Mouse (Mus musculus) limb, embryonic 15.5 days (tissue): ENCODE data around the gene Scd4. TPM values are rescaled to one million over a fixed set of nuclear protein-coding genes. Genes with fewer than 3 reads are reported as not detected.
A peak's percentile ranks its signal among the peaks of the same experiment; 100 is the strongest.
"Not testable (repeated sequence)": the region's sequence is repeated elsewhere in the genome, so short reads cannot be mapped to it uniquely, and the experiment has no call there.

Source experiments
- ATAC-seq: fragments of 200-750 bp; cut with Nextera tagmentation; 2 replicates; pipeline ENCODE4 v1.8.0; 2017; ENCODE audit warnings: low read depth, moderate TSS enrichment; ENCODE audit not compliant: insufficient number of reproducible peaks, low FRiP score, low TSS enrichment
- H3K27ac ChIP-seq: fragments of 300-500 bp; sonication (generic); 2 replicates; pipeline ENCODE4 v1.5.1; 2015; ENCODE audit warnings: moderate library complexity, mild to moderate bottlenecking, inconsistent platforms
- H3K27me3 ChIP-seq: fragments of 300-500 bp; sonication (generic); 2 replicates; pipeline ENCODE4 v1.6.1; 2015; ENCODE audit warnings: inconsistent platforms
- H3K36me3 ChIP-seq: fragments of 300-500 bp; sonication (generic); 2 replicates; pipeline ENCODE4 v1.6.1; 2015; ENCODE audit warnings: inconsistent platforms
- H3K4me1 ChIP-seq: fragments of 300-500 bp; sonication (generic); 2 replicates; pipeline ENCODE4 v1.6.1; 2015; ENCODE audit warnings: inconsistent platforms
- H3K4me2 ChIP-seq: fragments of 300-500 bp; sonication (generic); 2 replicates; pipeline ENCODE4 v1.6.1; 2015; ENCODE audit warnings: mild to moderate bottlenecking, inconsistent platforms
- H3K4me3 ChIP-seq: fragments of 300-500 bp; sonication (generic); 2 replicates; pipeline ENCODE4 v1.5.1; 2015; ENCODE audit warnings: mild to moderate bottlenecking, inconsistent platforms
- H3K9ac ChIP-seq: fragments of 300-500 bp; sonication (generic); 2 replicates; pipeline ENCODE4 v1.6.1; 2015; ENCODE audit warnings: inconsistent platforms
- H3K9me3 ChIP-seq: fragments of 300-500 bp; sonication (generic); 2 replicates; pipeline ENCODE4 v1.6.1; 2016; ENCODE audit warnings: inconsistent platforms
- WGBS: fragments of 180-500 bp; shearing (Covaris S2); methylation state at CpG from one replicate; pipeline ENCODE4 v1.1.7; 2015; 5-methylcytosine and 5-hydroxymethylcytosine counted together
- polyA plus RNA-seq: library from polyadenylated mRNA; unstranded; fragments of >200 nt; fragmentation: Nextera tagmentation; extraction: Ambion mirVana; gene quantifications from 2 replicates; pipeline ENCODE4 v1.2.1, GENCODE M21; 2015

Scd4 gene
- polyA plus RNA-seq, 1 experiment from 2014 or later = 0.41 TPM

- H3K4me3 ChIP-seq = no peak overlapping the region
- no peak overlapping the region for H3K4me2 ChIP-seq
- H3K4me1 ChIP-seq = no peaks in the 10 kb centered on the region
- H3K9me3 ChIP-seq = no peaks in the 10 kb centered on the region
- no peaks in the 10 kb centered on the region for H3K36me3 ChIP-seq
- H3K27ac ChIP-seq = no peak overlapping the region
- no peaks in the 10 kb centered on the region for H3K27me3 ChIP-seq
- H3K9ac ChIP-seq = no peak overlapping the region
- no peak for ATAC-seq
- 92% methylated on average over 4 of the region's 4 CpGs for WGBS
Observed at GRCm38 (mm10) chr19:44365733-44366132, 32.8 kb downstream of the Scd4 start.

GRCm38 (mm10) chr19:44367076-44367475, 34.2 kb downstream of the Scd4 start:
- 74% methylated on average over 10 of the region's 10 CpGs for WGBS

DNA sequence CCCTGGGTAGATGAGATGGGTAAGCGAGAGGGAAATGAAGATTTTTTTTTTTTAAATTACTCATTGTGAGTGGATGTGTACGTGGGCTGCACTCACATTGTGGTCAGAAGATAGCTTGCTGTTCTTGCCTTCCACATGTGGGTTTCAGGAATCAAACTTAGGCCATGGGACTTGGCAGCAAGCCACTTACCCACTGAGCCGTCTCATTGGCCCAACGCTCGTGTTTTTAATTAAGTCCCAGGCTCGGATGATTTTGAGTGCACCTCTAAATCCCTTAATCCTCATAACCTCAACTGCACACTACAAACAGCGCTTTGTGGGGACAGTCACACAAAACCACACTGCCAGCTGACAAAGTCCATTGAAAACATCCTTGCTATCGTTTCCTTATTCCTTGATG, 36.5 kb downstream of the Scd4 start:
- Histone ChIP-seq H3K9me3 (no peaks in the 10 kb centered on the region), H3K27me3 (no peaks in the 10 kb centered on the region), H3K9ac (no peak overlapping the region), H3K4me1 (no peaks in the 10 kb centered on the region), H3K27ac (no peak overlapping the region), H3K4me2 (no peak overlapping the region), H3K36me3 (no peaks in the 10 kb centered on the region), H3K4me3 (no peak overlapping the region)
- WGBS = 33% methylated on average over 8 of the region's 8 CpGs
- no peak for ATAC-seq

More at GRCm38 (mm10) chr19:44367076-44367475, 34.2 kb downstream of the Scd4 start:
- H3K9ac ChIP-seq, H3K9me3 ChIP-seq, ATAC-seq, H3K27me3 ChIP-seq, H3K4me3 ChIP-seq, H3K36me3 ChIP-seq, H3K4me2 ChIP-seq, H3K4me1 ChIP-seq, H3K27ac ChIP-seq: not testable (repeated sequence)

DNA sequence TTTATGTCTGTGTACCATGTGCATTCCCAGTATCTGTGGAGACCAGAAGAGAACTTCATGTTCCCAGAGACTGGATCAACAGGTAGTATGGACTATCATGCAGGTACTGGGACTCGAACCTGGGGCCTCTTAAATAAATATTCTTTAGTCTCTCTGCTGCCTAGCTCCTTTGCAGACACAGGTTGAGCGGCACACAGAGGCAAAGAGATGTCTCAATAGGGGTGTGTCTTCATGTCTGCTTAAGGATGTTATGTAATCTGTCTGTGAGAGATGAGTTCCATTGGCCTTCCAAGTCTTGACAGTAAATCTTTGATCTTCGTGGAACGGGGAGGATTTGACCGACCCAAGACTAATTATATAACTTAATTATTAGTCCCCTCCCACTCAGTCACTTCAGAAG, 37.3 kb downstream of the Scd4 start:
- Histone ChIP-seq H3K27ac (no peak overlapping the region), H3K9ac (no peak overlapping the region), H3K4me3 (no peak overlapping the region), H3K27me3 (no peaks in the 10 kb centered on the region), H3K4me2 (no peak overlapping the region), H3K36me3 (no peaks in the 10 kb centered on the region), H3K9me3 (no peaks in the 10 kb centered on the region), H3K4me1 (no peaks in the 10 kb centered on the region)
- 65% methylated on average over 5 of the region's 5 CpGs for WGBS
- no peak for ATAC-seq

- Histone ChIP-seq H3K27ac (no peak overlapping the region), H3K4me2 (no peak overlapping the region), H3K9me3 (no peaks in the 10 kb centered on the region), H3K36me3 (no peaks in the 10 kb centered on the region), H3K4me1 (no peaks in the 10 kb centered on the region), H3K9ac (no peak overlapping the region), H3K4me3 (no peak overlapping the region), H3K27me3 (no peaks in the 10 kb centered on the region)
- 20% methylated on average over 6 of the region's 6 CpGs for WGBS
- no peak for ATAC-seq
Observed at GRCm38 (mm10) chr19:44372969-44373368, 40.1 kb downstream of the Scd4 start.

GRCm38 (mm10) chr19:44376511-44376951, 43.6 kb downstream of the Scd4 start:
- no peaks in the 10 kb centered on the region for H3K9me3 ChIP-seq
- 40% methylated on average over 3 of the region's 3 CpGs for WGBS
- no peaks in the 10 kb centered on the region for H3K4me1 ChIP-seq
- no peak for ATAC-seq
- no peak overlapping the region for H3K4me2 ChIP-seq
- H3K9ac ChIP-seq = no peak overlapping the region
- H3K27ac ChIP-seq = no peak overlapping the region
- no peaks in the 10 kb centered on the region for H3K27me3 ChIP-seq
- H3K36me3 ChIP-seq = no peaks in the 10 kb centered on the region
- no peak overlapping the region for H3K4me3 ChIP-seq

DNA sequence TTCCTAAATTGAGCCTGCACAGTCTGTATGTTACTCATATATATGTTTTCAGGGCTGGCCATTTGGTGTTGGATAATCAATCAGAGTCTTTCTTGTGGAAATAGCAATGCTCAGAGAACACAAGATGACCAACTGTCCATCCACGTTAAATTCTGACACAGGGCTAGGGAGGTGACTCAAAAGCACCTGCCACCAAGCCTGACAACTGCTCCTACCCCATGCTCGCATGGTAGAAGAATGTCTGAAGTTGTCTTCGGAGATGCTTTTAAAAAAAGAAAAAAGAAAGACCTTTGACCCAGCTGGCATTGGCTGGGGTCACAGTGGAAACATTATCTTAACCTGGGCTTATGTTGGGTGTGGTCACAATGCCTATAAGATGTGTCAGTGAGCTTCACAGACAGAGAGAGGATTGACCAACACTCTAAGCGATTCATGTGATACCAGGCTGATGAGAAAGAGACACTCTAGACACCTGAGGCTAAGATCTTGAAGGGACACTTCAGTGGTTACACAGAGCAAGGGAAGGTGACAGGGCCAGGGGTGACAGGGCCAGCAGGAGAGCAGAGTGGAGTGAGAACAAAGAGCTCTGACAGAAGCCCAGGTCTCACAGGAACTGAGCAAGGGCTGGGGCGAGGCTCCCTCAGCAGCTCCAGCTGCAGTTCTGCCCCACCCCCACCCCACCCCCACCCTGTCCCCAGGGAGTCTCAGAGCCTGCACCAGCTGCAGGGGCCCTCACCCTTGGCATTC, 44.9 kb downstream of the Scd4 start:
- H3K27me3 ChIP-seq = no peaks in the 10 kb centered on the region
- no peak overlapping the region for H3K4me2 ChIP-seq

GRCm38 (mm10) chr19:44379090-44379489, 46.2 kb downstream of the Scd4 start:
- H3K4me1 ChIP-seq = no peaks in the 10 kb centered on the region
- no peak overlapping the region for H3K4me2 ChIP-seq
- H3K9me3 ChIP-seq = no peaks in the 10 kb centered on the region
- no peak for ATAC-seq
- H3K27me3 ChIP-seq = no peaks in the 10 kb centered on the region
- no peak overlapping the region for H3K9ac ChIP-seq
- no peak overlapping the region for H3K4me3 ChIP-seq
- H3K27ac ChIP-seq = no peak overlapping the region
- H3K36me3 ChIP-seq = no peaks in the 10 kb centered on the region

More for the DNA sequence above, 44.9 kb downstream of the Scd4 start:
- H3K4me1 ChIP-seq = no peaks in the 10 kb centered on the region
- no peaks in the 10 kb centered on the region for H3K9me3 ChIP-seq
- no peak overlapping the region for H3K27ac ChIP-seq
- WGBS = 46% methylated on average over 5 of the region's 5 CpGs
- no peak overlapping the region for H3K4me3 ChIP-seq
- no peaks in the 10 kb centered on the region for H3K36me3 ChIP-seq
- 0 out of 2 replicates have a peak, but pooled peaks have one; percentile 30 for ATAC-seq
- no peak overlapping the region for H3K9ac ChIP-seq

- Histone ChIP-seq H3K9me3 (no peaks in the 10 kb centered on the region), H3K4me2 (no peak overlapping the region), H3K36me3 (no peaks in the 10 kb centered on the region), H3K4me1 (no peaks in the 10 kb centered on the region), H3K27ac (no peak overlapping the region), H3K4me3 (no peak overlapping the region), H3K9ac (no peak overlapping the region), H3K27me3 (no peaks in the 10 kb centered on the region)
- no peak for ATAC-seq
- WGBS = 87% methylated on average over 4 of the region's 4 CpGs
Observed at GRCm38 (mm10) chr19:44380065-44380464, 47.2 kb downstream of the Scd4 start.

DNA sequence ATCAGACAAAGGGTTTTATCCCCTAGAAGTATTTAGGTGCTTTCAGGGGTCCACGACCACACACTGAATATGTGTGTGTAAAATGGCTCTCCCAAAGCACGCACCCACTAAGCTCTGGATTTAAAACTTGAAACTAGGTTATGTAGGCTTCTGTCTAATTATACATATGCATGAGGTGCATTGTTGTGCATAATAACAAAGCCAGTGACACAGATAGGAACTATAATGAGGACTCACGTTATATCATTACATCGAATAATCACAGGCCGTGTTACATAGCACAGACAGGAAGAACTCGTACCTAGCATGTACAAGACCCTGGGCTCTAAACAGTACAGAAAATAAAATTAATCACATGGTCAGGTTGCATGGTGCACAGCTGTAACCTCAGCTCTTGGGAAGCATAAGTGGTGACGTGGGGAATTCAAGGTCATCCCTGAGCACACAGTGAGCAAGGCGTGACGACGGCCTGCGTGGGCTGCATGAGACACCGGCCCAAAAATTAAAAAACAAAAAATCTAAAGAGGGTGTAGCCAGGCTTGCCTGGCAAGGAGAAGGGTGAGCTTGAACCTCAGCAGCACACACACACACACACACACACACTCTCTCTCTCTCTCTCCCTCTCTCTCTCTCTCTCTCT, 49.9 kb downstream of the Scd4 start:
- Histone ChIP-seq H3K27ac (no peak overlapping the region), H3K36me3 (no peaks in the 10 kb centered on the region), H3K4me2 (no peak overlapping the region), H3K4me1 (peaks cover 6% of the 10 kb centered on the region; the same call in 1 of the 2 replicates), H3K9ac (no peak overlapping the region), H3K4me3 (no peak overlapping the region), H3K27me3 (no peaks in the 10 kb centered on the region), H3K9me3 (no peaks in the 10 kb centered on the region)
- 82% methylated on average over 12 of the region's 12 CpGs for WGBS
- ATAC-seq = no peak

DNA sequence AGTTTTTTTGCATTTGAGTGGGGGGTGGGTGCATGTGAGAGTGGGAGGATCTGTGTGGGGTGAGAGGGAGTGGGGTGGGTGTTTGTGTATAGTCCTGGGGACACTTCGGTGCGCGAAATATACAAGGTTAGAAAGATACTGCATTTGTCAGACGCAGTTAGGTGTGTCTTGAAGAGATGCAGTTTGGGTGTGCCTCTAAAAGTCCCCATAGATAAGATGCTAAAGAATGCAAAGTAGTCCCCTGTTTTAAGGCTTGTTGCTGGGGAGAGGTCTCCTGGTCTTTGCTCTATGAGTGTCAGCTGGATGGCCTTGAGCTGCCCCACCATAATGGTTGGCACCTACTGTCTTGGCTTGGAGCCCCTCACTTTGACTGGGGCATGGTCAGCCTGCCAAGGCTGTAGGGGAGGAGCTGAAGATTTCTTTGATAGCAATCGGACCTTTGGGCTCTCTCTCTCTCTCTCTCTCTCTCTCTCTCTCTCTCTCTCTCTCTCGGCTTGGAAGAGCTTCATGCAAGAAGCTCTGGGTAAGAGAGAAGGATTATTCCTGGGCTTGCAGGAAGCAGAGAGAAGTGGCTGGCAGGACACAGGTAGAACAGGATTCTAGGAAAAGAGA, 53.1 kb downstream of the Scd4 start:
- Histone ChIP-seq H3K9me3 (no peaks in the 10 kb centered on the region), H3K27me3 (no peaks in the 10 kb centered on the region), H3K4me3 (no peak overlapping the region), H3K4me1 (peaks cover 22% of the 10 kb centered on the region; the same call in 1 of the 2 replicates), H3K4me2 (no peak overlapping the region), H3K9ac (no peak overlapping the region), H3K27ac (no peak overlapping the region), H3K36me3 (no peaks in the 10 kb centered on the region)
- 80% methylated on average over 6 of the region's 6 CpGs for WGBS
- ATAC-seq = no peak

- Histone ChIP-seq H3K9me3 (no peaks in the 10 kb centered on the region), H3K9ac (no peak overlapping the region), H3K4me2 (no peak overlapping the region), H3K27ac (no peak overlapping the region; the same call in 1 of the 2 replicates), H3K27me3 (no peaks in the 10 kb centered on the region), H3K4me3 (no peak overlapping the region), H3K4me1 (peaks cover 22% of the 10 kb centered on the region; the same call in 1 of the 2 replicates), H3K36me3 (no peaks in the 10 kb centered on the region)
- ATAC-seq = no peak
- 73% methylated on average over 4 of the region's 4 CpGs for WGBS
Observed at GRCm38 (mm10) chr19:44387089-44387671, 54.3 kb downstream of the Scd4 start.
